Mouse (Mus musculus): Measurements from ENCODE around the gene Rab10.
"Not testable (repeated sequence)": the region's sequence is repeated elsewhere in the genome, so short reads cannot be mapped to it uniquely, and the experiment has no call there.

Gene Rab10

GRCm38 (mm10) chr12:3309391-3310320 is at the start of gene Rab10:
TSS of gene Rab10 (minus strand) at chr12:3309969.
- peak; percentile 96 for DNase-seq (ENCODE audit: low spot score)

GRCm38 (mm10) chr12:3359302-3359701 is 49.5 kb upstream of the Rab10 start:
- peak; percentile 33 for DNase-seq (ENCODE audit: low spot score)

GRCm38 (mm10) chr12:3356824-3357223 is 47.1 kb upstream of the Rab10 start:
- no peak for DNase-seq (ENCODE audit: low spot score)

- no peak for DNase-seq (ENCODE audit: low spot score)
These were observed 45.3 kb upstream of the Rab10 start for GRCm38 (mm10) chr12:3355068-3355467.

- DNase-seq (ENCODE audit: low spot score): no peak
These were observed 42.4 kb upstream of the Rab10 start for GRCm38 (mm10) chr12:3352216-3352615.

GRCm38 (mm10) chr12:3350136-3350535 is 40.4 kb upstream of the Rab10 start:
- DNase-seq (ENCODE audit: low spot score): no peak

- DNase-seq (ENCODE audit: low spot score): no peak
These were observed 39.6 kb upstream of the Rab10 start for GRCm38 (mm10) chr12:3349387-3349786.

GRCm38 (mm10) chr12:3347682-3348081 is 37.9 kb upstream of the Rab10 start:
- no peak for DNase-seq (ENCODE audit: low spot score)

- DNase-seq (ENCODE audit: low spot score): no peak
These were observed 35.3 kb upstream of the Rab10 start for GRCm38 (mm10) chr12:3345038-3345437.

GRCm38 (mm10) chr12:3344155-3344554 is 34.4 kb upstream of the Rab10 start:
- DNase-seq (ENCODE audit: low spot score): no peak

GRCm38 (mm10) chr12:3338931-3339330 is 29.2 kb upstream of the Rab10 start:
- DNase-seq (ENCODE audit: low spot score): no peak

GRCm38 (mm10) chr12:3329677-3330076 is 19.9 kb upstream of the Rab10 start:
- DNase-seq (ENCODE audit: low spot score): no peak

- DNase-seq (ENCODE audit: low spot score): no peak
These were observed 15.5 kb upstream of the Rab10 start for GRCm38 (mm10) chr12:3325232-3325631.

GRCm38 (mm10) chr12:3323241-3323640 is 13.5 kb upstream of the Rab10 start:
- no peak for DNase-seq (ENCODE audit: low spot score)

GRCm38 (mm10) chr12:3319377-3319776 is 9.6 kb upstream of the Rab10 start:
- DNase-seq (ENCODE audit: low spot score): no peak

- DNase-seq (ENCODE audit: low spot score): no peak
These were observed 7.2 kb upstream of the Rab10 start for GRCm38 (mm10) chr12:3316937-3317336.

- no peak for DNase-seq (ENCODE audit: low spot score)
These were observed 6.3 kb upstream of the Rab10 start for GRCm38 (mm10) chr12:3316083-3316482.

- DNase-seq (ENCODE audit: low spot score): no peak
These were observed 3.1 kb upstream of the Rab10 start for GRCm38 (mm10) chr12:3312886-3313285.

- no peak for DNase-seq (ENCODE audit: low spot score)
These were observed 538 bp upstream of the Rab10 start for GRCm38 (mm10) chr12:3310321-3310692.

- no peak for DNase-seq (ENCODE audit: low spot score)
These were observed 1.1 kb downstream of the Rab10 start for GRCm38 (mm10) chr12:3308541-3309241.

- DNase-seq (ENCODE audit: low spot score): no peak
These were observed 2.2 kb downstream of the Rab10 start for GRCm38 (mm10) chr12:3307587-3307986.

GRCm38 (mm10) chr12:3305238-3305637 is 4.5 kb downstream of the Rab10 start:
- DNase-seq (ENCODE audit: low spot score): no peak

- DNase-seq (ENCODE audit: low spot score): not testable (repeated sequence)
These were observed 12.1 kb downstream of the Rab10 start for GRCm38 (mm10) chr12:3297622-3298021.
